Mouse (Mus musculus): Measurements from ENCODE around the gene Fbxw8. TPM values are rescaled to one million over a fixed set of nuclear protein-coding genes. Genes with fewer than 3 reads are reported as not detected.

Fbxw8 gene
- polyA plus RNA-seq, 1 experiment from 2014 or later: 23.7 TPM

- Histone ChIP-seq H3K4me1 (replicated peaks) (peaks cover 95% of the 10 kb centered on the region), H3K36me3 (peaks cover 10% of the 10 kb centered on the region), H3K27ac (peak overlapping the region; percentile 74), H3K9ac (peak overlapping the region; percentile 55), H3K27me3 (no peaks in the 10 kb centered on the region), H3K9me3 (no peaks in the 10 kb centered on the region), H3K4me3 (no peak overlapping the region), H3K4me2 (no peak overlapping the region)
- no peak for ATAC-seq (ENCODE audit: low FRiP score)
- WGBS: 67% methylated on average over 9 of the region's 9 CpGs
These were observed 73.8 kb downstream of the Fbxw8 start for GRCm38 (mm10) chr5:118081374-118081949.

DNA sequence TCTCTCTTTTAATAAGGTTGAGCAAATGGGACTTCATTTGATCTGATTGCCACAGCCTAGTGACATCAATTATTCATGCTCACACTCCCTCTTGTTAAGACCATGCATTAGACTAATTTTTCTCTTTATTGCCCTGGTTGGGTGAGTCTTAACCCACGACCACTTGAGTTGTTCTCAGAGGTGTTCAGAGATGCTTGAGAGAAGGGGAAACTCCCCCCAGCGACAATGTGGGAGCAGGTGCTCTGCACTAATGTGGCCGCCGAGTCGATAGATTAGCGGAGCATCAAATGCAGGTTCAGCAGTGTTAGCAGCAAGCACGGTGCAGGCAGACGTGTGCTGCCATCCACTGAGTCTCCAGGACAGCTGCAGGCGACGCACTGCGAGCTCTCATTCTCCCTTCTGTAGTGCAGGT is 75.4 kb downstream of the Fbxw8 start:
- Histone ChIP-seq H3K27ac (peak overlapping the region; percentile 79), H3K4me1 (replicated peaks) (peaks cover 88% of the 10 kb centered on the region)

GRCm38 (mm10) chr5:118079354-118079753 is 75.9 kb downstream of the Fbxw8 start:
- Histone ChIP-seq H3K4me1 (replicated peaks) (peaks cover 83% of the 10 kb centered on the region), H3K27ac (peak overlapping the region; percentile 79), H3K9me3 (no peaks in the 10 kb centered on the region), H3K9ac (no peak overlapping the region), H3K36me3 (peaks cover 30% of the 10 kb centered on the region), H3K4me2 (0 out of 2 replicates have a peak overlapping the region, but pooled peaks have one; percentile 9), H3K4me3 (no peak overlapping the region), H3K27me3 (no peaks in the 10 kb centered on the region)
- ATAC-seq (ENCODE audit: low FRiP score): no peak
- WGBS: 34% methylated on average over 6 of the region's 6 CpGs

More for the DNA sequence above, 75.4 kb downstream of the Fbxw8 start:
- Histone ChIP-seq H3K9me3 (no peaks in the 10 kb centered on the region), H3K27me3 (no peaks in the 10 kb centered on the region), H3K36me3 (peaks cover 26% of the 10 kb centered on the region), H3K9ac (peak overlapping the region; percentile 1; the same call in 1 of the 2 replicates), H3K4me2 (peak overlapping the region; percentile 9; the same call in 1 of the 2 replicates), H3K4me3 (no peak overlapping the region)
- 0 out of 2 replicates have a peak, but pooled peaks have one; percentile 40 for ATAC-seq (ENCODE audit: low FRiP score)
- 36% methylated on average over 11 of the region's 11 CpGs for WGBS

- Histone ChIP-seq H3K27me3 (no peaks in the 10 kb centered on the region), H3K9ac (no peak overlapping the region), H3K4me2 (no peak overlapping the region), H3K9me3 (no peaks in the 10 kb centered on the region), H3K36me3 (peaks cover 34% of the 10 kb centered on the region), H3K4me3 (no peak overlapping the region), H3K27ac (peak overlapping the region; percentile 79), H3K4me1 (replicated peaks) (peaks cover 80% of the 10 kb centered on the region)
- WGBS: 90% methylated on average over 6 of the region's 6 CpGs
- ATAC-seq (ENCODE audit: low FRiP score): no peak
These were observed 76.7 kb downstream of the Fbxw8 start for GRCm38 (mm10) chr5:118078550-118078949.

- no peak overlapping the region for H3K4me2 ChIP-seq
- no peaks in the 10 kb centered on the region for H3K27me3 ChIP-seq
- H3K9ac ChIP-seq: peak overlapping the region; percentile 31; the same call in 1 of the 2 replicates
- ATAC-seq (ENCODE audit: low FRiP score): no peak
- no peak overlapping the region for H3K4me3 ChIP-seq
- H3K27ac ChIP-seq: peak overlapping the region; percentile 49
- 73% methylated on average over 15 of the region's 15 CpGs for WGBS
- peaks cover 37% of the 10 kb centered on the region for H3K36me3 ChIP-seq
- peaks cover 80% of the 10 kb centered on the region for H3K4me1 ChIP-seq (replicated peaks)
- no peaks in the 10 kb centered on the region for H3K9me3 ChIP-seq
These were observed 78.3 kb downstream of the Fbxw8 start for GRCm38 (mm10) chr5:118076721-118077592.

- no peak for ATAC-seq (ENCODE audit: low FRiP score)
- H3K9me3 ChIP-seq: no peaks in the 10 kb centered on the region
- peak overlapping the region; percentile 55 for H3K27ac ChIP-seq
- no peak overlapping the region for H3K4me3 ChIP-seq
- 0 out of 2 replicates have a peak overlapping the region, but pooled peaks have one; percentile 19 for H3K9ac ChIP-seq
- WGBS: 52% methylated on average over 15 of the region's 15 CpGs
- H3K36me3 ChIP-seq: peaks cover 54% of the 10 kb centered on the region
- no peak overlapping the region for H3K4me2 ChIP-seq
- no peaks in the 10 kb centered on the region for H3K27me3 ChIP-seq
- peaks cover 47% of the 10 kb centered on the region for H3K4me1 ChIP-seq (replicated peaks)
These were observed 82.0 kb downstream of the Fbxw8 start for GRCm38 (mm10) chr5:118073213-118073773.

DNA sequence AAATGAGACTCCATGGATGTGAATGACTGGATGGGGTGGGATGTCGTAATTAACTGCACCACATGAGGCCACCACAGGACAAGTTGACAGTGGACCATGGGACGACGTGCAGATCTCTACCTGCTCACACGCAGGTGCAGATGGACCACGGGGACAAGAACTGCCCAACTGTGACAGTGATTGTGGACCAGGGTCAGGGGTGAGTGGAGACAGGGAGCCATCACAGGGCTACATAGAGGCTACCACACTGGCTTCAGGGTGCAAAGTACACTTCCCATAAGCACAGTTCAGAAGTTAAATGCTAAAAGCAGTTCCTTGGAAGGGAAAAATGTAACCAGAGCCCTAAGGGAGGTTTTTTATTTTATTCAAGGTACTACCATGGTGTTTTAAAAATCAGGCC is 83.5 kb downstream of the Fbxw8 start:
- Histone ChIP-seq H3K4me3 (no peak overlapping the region), H3K4me1 (replicated peaks) (peaks cover 43% of the 10 kb centered on the region), H3K27ac (no peak overlapping the region), H3K9ac (no peak overlapping the region), H3K4me2 (no peak overlapping the region), H3K36me3 (peaks cover 61% of the 10 kb centered on the region), H3K9me3 (no peaks in the 10 kb centered on the region), H3K27me3 (no peaks in the 10 kb centered on the region)
- no peak for ATAC-seq (ENCODE audit: low FRiP score)
- WGBS: 68% methylated on average over 5 of the region's 5 CpGs

DNA sequence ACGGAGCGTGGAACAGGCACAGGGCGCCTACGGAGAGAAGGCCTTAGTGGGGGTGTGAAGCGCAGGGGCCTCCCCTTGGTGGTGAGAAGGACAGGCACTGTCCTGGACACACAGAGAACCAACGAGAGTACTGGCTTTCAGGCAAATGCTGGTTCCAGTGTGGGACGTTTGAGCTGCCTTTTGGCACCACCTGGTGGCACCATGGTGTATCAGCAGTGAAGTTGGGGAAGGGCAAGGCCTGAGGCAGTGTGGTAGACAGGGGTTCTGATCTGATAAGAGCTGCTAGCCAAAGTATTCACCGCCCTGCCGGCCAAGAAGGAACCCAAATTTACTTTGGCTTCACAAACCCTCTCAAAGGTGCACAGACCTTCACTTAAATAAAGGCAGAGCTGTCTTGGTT is 85.9 kb downstream of the Fbxw8 start:
- peak; percentile 50; the same call in 1 of the 2 replicates for ATAC-seq (ENCODE audit: low FRiP score)

DNA sequence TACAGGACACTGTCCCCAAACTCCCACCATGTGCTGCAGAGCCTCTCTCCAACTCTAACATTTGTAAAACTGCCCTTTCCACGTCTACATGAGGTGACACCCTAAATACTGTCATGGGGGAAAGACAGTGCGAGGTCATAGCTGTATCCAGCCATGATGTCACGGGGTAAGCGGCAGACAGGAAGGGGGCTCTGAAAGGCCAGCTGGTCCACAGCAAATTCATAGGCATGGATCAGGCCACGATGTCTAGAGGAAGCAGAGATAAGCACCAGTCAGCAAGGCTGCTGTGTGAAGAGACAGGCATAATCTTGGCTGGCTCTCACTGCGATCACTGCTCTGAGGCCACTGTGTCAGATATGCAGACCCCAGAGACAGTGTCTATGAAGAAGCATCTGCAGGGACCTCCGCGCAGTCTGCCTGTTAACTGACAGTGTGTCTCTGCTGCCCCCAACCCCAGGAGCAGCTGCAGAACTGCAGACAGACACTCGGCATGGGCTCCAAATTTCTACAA is 87.2 kb downstream of the Fbxw8 start:
- Histone ChIP-seq H3K36me3 (peaks cover 34% of the 10 kb centered on the region), H3K27me3 (no peaks in the 10 kb centered on the region), H3K4me2 (no peak overlapping the region), H3K27ac (no peak overlapping the region), H3K4me1 (replicated peaks) (peaks cover 60% of the 10 kb centered on the region), H3K9ac (no peak overlapping the region), H3K4me3 (no peak overlapping the region), H3K9me3 (no peaks in the 10 kb centered on the region)
- WGBS: 89% methylated on average over 9 of the region's 9 CpGs
- ATAC-seq (ENCODE audit: low FRiP score): no peak

More for the DNA sequence above, 85.9 kb downstream of the Fbxw8 start:
- Histone ChIP-seq H3K36me3 (peaks cover 38% of the 10 kb centered on the region), H3K9ac (no peak overlapping the region), H3K4me1 (replicated peaks) (peaks cover 57% of the 10 kb centered on the region), H3K9me3 (no peaks in the 10 kb centered on the region), H3K27ac (no peak overlapping the region), H3K27me3 (no peaks in the 10 kb centered on the region), H3K4me2 (no peak overlapping the region), H3K4me3 (no peak overlapping the region)
- 50% methylated on average over 9 of the region's 9 CpGs for WGBS

DNA sequence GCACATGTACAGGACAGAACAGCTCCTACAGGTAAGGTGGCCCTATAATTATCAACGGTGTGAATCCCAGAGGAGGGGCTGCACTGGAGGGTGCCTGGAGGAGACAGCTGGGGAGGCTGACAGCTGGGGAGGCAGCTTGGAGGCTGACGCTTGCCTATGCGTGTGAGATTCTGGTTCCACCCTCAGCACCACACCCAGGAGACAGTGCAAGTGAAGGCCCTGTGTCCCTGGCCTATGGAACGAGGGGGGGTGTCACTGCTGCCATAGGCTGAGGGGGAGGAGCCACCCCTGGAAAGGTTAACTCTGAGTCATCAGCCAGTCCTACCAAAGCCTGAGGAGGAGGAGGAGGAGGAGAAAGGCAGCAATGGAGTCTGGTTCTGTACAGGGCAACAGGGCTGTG is 87.7 kb downstream of the Fbxw8 start:
- H3K9me3 ChIP-seq: no peaks in the 10 kb centered on the region
- H3K4me2 ChIP-seq: no peak overlapping the region
- H3K9ac ChIP-seq: no peak overlapping the region
- 68% methylated on average over 4 of the region's 4 CpGs for WGBS
- no peak for ATAC-seq (ENCODE audit: low FRiP score)
- no peaks in the 10 kb centered on the region for H3K27me3 ChIP-seq
- peaks cover 31% of the 10 kb centered on the region for H3K36me3 ChIP-seq
- no peak overlapping the region for H3K4me3 ChIP-seq
- H3K27ac ChIP-seq: no peak overlapping the region
- peaks cover 57% of the 10 kb centered on the region for H3K4me1 ChIP-seq (replicated peaks)

GRCm38 (mm10) chr5:118066828-118067227 is 88.4 kb downstream of the Fbxw8 start:
- no peak overlapping the region for H3K4me3 ChIP-seq
- WGBS: 67% methylated on average over 5 of the region's 5 CpGs
- H3K27ac ChIP-seq: no peak overlapping the region
- no peak overlapping the region for H3K9ac ChIP-seq
- no peak overlapping the region for H3K4me2 ChIP-seq
- peaks cover 52% of the 10 kb centered on the region for H3K4me1 ChIP-seq (replicated peaks)
- peaks cover 30% of the 10 kb centered on the region for H3K36me3 ChIP-seq
- H3K9me3 ChIP-seq: no peaks in the 10 kb centered on the region
- no peaks in the 10 kb centered on the region for H3K27me3 ChIP-seq
- ATAC-seq (ENCODE audit: low FRiP score): no peak

All from hindbrain, embryonic 13.5 days (tissue).